Mouse (Mus musculus): ENCODE results near the gene Rflnb.

The Rflnb gene

DNA sequence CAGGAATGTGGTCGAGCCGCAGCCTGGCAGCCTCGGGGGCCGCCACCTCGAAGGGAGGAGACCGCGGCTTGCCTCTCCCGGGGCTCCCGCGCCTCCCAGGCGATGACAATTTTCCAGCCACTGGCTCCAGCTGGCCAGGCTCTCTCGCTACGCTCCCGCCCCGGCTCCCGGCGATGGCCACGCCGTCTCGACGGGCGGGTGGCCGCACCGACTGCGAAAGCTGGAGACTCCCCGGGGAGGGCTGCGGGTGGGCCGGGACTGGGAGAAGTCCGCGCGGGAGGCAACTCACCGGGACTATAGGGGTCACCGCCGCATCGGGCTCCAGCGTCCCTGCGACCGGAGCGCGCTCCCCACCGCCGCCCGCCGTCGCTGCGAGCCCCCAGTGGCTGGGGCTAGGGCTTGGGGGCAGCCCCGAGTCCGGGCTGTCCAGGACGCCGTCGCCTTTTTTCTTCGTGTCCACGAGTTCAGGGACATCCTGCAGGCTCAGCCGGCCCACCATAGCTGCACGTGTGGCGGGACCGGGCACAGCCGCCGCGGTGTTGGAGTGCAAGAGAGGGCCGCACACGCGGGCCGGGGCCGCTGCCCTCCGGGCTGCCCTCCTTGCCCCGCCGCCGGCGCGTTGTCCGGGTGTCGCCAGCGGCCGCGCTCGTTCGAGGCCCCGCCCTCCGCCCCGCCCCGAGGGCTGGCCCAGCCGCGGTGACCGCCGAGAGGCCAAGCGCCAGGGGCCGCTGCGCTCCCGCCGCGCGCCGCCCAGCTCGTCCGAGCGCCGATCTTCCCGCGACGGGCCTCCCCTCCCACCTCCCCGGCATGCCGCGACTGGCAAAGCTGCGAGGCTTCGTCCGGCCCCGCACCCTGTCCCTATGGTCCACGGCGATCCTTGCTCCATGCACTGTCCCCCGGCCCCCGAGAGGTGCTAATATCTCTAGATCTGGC is at the start of gene Rflnb:
Rflnb (minus strand) TSS at position 644 of the 933 bp plus-strand sequence.
- DNase-seq (ENCODE audit: low read depth), result peak; percentile 62

DNA sequence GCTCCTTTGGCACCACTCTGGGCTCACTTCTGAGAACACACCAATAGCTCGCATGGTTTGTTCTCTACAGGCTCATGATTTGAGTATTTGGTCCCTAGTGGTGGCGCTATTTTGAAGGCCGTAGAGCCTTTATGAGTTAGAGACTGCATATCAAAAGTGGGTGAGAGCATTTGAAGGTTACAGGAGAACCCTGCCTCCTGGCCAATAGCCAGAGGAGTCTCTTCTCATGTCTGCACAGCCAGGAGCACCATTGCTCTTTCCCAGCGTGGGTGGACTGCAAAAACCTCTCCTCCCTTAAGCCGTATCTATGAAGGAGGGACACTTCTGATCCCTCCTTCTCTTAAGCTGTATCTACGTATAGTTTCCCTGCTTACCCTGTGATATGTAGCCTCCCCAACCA is 49.8 kb upstream of the Rflnb start:
- DNase-seq (ENCODE audit: low read depth), result no peak

DNA sequence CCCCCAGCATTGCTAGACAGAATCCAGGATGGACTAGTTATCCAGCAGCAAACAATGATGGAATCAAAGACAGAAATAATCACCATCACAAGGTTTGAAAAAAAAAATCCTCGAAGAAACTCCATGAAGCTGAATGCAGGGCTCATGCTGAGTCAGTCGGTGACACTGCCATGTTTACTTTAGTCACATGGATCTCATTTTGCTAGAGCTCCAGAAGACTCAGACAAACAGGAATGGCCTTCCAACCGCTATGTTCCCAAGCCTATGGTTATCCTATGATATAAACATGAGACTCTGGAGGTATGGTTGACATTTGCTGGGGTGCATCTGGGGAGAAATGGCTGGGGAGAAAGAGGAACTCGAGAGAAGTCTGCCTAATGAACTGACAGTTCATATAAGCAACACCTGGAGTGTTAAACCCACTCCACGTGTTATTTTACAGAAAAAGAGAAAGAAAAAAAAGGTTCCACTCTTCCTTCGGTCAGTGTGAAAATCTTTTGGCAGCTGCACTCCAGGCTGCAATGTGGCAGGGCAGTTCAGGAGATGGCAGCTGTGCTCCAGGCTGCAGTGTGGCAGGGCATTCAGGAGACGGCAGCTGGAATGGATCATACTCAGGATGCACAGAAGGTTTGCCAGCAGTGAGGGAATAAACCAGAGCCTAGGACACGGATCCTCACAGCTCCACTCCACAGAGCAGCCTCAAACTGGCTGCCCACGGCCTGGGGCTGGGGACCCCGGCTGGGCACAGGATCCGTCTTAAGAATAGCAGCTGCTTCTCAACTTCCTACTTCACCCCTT is 46.9 kb upstream of the Rflnb start:
- DNase-seq (ENCODE audit: low read depth), result no peak

DNA sequence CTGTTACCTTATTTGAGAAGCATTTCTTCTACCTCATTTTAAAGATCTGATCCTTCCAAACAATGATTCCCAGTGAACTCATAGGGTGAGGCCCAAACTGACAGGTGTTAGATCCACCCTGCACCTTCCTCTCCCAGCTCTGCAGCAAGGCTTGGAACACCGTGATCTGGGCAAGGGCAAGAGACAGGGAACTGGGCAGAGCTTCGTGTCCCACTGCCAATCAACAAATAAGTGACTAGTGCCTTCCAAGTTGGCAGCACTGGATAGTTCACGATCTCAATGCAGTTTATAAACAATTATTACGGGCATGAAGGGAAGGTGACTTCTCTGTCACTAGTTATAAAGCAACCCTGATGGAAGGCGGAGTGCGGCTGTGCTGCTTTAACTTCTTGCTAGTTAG is 42.2 kb upstream of the Rflnb start:
- DNase-seq (ENCODE audit: low read depth), result no peak

DNA sequence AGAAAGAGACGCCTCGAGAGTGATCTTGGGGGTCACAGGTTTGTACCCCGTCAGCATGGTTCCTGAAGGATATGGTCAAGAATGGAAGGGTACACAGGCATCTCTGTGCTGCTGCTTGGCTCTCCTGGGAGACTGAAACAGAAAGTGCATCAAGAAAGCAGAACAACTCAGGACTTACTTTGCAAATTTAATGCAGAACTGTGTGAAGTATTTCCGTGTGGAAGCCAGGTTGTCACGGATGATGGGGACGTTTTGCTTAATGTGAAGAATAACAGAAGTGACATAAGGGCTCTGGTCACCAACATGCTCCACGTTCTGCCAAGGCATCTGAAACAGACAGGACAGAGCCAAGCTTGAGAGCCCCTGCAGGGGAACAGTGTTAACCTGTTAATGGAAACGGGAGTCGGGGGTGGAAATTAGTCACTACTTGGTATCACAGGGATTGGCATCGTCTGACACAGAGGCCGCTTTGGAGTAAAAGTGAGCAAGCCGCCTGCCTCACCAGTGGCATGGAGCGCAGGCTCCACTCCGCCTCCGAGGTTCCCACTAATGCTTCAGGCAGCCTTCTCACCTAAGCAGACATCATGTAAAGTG is 39.1 kb upstream of the Rflnb start:
- DNase-seq (ENCODE audit: low read depth), result no peak

DNA sequence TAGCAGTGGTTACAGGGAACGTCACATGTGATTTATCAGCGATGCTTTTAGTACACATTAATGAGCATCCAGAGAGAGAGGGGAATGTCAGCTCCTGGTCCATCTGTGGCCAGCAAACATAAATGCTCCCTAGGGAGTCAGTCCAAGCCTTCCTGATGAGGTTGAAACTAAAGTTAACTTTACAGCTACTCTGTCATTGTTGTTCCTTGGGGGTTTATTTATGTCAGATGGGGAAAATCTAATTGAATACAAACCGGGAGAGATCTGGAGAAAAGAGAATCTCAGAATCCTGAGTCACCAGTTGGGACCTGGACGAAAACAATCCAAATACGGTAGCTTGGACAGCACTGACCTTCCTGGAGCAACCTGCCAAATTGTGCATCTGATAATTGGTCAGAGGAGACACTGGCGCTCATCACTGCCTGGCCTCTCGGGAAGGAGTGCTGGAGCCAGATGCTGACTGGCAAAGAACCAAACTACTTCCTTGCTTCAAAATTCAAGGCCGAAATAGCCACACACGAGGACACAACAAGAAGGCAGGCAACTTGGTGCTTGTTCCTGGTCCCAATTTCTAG is 38.0 kb upstream of the Rflnb start:
- no peak for DNase-seq (ENCODE audit: low read depth)

DNA sequence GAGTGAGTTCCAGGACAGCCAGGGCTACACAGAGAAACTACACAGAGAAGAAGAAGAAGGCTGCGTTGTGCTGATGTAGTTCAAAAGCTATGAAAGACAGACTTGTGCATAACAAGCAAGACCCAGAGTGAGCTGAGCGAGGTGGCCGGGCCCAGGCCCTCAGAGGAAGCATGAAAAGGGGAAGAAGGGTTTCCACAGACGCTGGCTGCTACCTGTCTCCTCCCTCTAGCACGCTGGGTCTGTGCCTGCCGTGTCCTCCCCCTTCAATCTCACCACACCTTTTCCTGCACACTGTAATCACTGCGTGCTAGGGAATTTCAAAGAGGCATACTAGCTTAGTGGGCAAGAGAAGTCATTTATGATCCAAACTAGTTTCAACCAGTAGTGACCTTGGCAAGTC is 36.8 kb upstream of the Rflnb start:
- no peak for DNase-seq (ENCODE audit: low read depth)

DNA sequence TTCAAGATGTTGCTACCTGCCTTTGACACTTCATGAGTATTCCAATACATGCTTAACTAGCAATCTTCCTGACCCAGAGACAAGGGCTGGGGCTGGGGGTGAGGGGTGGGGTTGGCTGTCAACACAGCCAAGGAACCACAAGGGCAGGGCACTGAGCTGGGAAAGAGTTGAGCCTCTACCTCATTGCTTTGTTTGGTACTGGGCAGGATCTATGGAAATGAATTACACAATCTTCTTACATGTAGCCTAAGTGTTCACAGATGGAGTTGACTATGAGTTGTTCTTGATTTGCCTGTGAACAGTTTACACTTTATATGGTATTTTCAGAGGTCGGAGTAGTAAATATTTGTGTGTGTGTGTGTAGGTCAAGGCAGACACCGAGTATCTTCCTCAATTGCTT is 33.3 kb upstream of the Rflnb start:
- DNase-seq (ENCODE audit: low read depth), result no peak

DNA sequence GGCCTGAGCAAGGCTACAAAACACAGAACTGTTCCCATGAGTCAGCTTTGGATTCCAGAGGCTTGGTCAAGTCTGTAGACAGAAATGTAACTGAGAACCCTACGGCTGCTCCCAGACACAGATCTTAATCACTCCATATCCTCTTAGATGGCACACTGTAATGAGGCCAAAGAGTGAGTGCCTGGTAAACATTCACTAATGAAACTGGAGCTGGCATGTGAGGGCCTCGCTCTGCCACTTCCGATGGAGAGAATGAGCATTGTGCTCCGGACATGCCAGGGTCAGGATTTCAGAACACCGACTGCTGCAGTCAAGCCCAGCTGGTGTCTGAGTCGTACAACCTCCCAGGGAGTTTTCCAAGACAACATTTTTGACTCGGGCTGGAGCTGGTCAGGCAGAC is 32.4 kb upstream of the Rflnb start:
- DNase-seq (ENCODE audit: low read depth), result no peak

DNA sequence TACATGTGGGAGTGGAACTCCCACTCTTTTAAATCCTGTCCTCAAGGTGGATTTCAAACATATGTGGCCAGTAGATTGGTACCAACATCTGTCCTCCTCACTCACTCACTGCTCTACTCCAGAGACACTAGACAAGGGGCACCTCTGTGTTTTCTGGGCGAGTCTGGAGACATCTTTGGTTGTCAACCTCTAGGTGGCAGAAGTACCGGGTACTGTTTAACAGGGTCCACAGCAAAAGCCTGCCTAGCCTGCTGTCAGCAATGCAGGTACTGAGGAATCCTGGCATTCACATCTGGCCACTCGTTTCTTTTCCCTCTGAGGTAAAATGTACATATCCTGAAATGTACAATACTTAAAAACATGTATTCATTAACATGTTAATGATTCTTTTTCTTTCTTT is 28.9 kb upstream of the Rflnb start:
- DNase-seq (ENCODE audit: low read depth), result no peak

DNA sequence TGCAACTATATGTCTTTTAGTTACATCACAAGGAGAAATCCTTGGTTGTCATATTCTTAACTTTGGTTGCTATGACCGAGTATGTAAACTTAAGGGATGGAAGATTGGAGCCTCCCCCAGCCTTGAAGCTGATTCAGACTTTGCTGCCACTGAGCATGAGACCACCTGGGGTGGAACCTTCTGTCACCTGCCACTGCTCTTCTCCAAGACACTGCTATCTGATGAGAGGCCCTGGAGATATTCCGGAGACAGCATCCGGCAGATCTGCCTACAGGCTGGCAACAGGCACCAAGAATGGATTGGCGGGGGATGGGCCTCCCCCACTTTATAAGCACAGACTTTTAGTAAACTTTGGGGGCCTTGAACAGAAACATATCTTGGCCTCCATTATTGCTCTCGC is 24.9 kb upstream of the Rflnb start:
- DNase-seq (ENCODE audit: low read depth), result no peak

DNA sequence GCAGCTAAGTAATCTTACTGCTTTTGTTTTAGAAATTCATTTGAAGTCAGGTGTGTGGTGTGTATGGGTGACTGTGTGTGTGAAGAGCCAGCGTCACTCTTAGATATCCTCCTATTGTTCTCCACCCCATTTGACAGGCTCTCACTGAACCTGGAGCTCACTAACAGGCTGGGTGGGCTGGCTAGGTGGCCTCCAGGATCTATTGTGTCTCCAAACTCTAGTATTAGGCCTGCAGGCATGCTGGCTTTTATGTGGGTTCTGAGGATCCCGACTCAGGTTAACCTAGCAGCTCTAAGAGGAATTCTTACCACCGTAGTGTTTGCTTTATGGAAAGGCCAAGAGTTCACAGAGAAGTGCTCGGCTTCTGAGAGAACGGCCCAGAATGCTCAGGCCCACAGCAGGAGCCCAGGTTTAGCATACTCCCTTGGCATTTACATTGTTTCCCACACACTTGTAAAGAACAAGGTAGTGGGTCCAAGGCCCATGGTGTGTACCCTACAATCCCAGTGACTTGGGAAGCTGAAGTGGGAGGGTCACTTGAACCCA is 23.5 kb upstream of the Rflnb start:
- no peak for DNase-seq (ENCODE audit: low read depth)

DNA sequence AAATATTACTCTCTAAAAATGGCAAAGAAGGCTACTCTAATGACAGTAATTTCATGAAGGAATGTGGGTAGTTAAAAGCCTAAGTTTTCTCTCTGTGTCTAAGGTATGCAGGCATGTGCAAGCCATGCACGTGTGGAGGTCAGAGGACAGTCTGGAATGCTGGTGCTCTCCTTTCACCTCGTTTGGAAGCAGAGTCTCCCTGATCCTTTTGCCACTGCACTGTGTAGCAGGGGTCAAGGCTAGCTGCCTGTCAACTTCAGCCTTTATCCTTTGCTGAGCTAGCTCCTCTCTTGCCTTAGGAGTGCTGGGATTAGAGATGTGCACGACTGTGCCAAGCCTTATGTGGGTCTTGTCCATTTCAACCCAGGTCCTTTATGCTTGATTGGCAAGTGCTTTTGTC is 22.9 kb upstream of the Rflnb start:
- no peak for DNase-seq (ENCODE audit: low read depth)

DNA sequence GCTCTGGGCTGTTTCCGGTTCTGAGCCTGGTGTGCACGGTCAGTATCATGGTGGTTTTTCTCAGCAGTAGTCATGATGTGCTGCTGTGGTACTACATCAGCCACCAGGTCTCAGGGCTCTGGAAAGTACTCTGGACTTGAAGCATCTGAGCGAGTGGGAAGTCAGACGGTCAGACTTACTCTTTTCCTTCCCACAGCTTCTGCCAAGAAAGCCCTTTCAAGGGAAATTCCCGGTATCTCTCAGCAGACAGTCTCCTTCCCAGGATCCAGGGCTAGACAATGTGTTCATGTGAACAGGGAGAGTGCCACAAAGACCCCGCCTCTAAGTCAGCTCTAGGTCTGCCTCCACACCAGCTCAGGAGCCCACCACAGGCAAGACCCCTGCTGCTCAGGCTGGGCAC is 17.8 kb upstream of the Rflnb start:
- no peak for DNase-seq (ENCODE audit: low read depth)

DNA sequence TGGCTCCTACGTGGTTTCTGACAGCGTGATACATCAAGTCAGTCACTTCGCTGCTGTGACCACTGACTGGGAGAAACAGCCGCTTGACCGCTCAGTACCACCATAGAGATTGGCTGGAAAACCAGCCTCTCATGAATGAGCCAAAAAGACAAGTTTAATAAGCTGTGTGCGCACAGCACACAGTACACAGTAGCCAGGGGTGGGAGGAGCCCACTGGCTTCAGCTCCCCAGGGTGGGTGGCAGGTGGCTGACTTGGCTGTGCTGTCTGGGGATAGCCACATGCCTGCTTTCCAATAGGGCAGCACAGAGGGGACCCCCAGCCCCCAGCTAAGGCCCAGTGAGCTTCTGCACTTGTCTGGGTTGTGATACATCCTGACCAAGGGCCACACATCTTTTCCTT is 16.9 kb upstream of the Rflnb start:
- no peak for DNase-seq (ENCODE audit: low read depth)

DNA sequence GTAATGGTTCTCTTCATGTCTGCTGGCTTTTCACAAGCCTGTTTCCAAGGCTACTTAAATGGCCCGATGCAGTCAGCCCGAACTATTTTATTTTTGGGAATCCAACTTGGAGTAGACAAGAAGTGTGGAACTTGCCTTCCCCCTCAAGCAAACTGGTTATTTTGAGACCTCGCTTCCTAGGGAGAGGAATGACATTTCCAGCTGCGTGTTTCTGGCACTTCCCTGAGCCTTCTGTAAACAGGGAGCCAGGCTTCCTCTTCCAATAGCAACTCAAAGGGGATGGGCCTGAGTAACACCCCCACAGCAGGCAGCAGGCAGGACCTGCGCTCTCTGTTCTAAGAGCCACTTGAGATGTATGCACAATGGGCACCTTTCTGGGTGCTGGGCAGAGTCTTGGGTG is 15.3 kb upstream of the Rflnb start:
- DNase-seq (ENCODE audit: low read depth), result no peak

DNA sequence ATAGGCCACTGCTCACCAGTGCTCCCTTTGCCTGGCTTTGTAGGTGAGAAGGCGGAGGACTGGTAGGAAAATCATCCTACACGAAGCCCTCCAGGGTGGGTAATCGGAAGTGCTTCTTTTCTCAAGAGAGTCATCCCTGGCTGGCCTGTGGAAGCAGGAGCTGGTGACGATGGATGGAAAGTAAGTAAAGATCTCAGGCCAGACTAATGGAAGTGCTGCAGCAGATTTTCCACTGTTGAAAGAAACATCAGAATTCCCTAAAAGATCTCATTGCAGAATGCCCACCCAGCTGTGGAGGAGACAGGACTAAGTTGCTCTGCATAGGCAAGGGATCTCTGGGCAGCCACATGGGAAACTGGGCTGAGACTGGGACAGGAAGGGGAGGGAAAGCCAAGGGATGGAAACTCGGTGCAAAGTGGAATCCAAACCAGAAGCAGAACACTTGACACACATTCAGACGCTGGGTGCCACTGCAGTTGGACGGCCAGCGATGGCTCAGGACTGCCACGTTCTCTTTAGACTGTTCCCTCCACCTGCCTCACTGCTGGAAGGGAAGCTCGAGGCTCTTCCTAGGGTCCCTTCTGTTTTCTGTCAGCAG is 14.6 kb upstream of the Rflnb start:
- no peak for DNase-seq (ENCODE audit: low read depth)

DNA sequence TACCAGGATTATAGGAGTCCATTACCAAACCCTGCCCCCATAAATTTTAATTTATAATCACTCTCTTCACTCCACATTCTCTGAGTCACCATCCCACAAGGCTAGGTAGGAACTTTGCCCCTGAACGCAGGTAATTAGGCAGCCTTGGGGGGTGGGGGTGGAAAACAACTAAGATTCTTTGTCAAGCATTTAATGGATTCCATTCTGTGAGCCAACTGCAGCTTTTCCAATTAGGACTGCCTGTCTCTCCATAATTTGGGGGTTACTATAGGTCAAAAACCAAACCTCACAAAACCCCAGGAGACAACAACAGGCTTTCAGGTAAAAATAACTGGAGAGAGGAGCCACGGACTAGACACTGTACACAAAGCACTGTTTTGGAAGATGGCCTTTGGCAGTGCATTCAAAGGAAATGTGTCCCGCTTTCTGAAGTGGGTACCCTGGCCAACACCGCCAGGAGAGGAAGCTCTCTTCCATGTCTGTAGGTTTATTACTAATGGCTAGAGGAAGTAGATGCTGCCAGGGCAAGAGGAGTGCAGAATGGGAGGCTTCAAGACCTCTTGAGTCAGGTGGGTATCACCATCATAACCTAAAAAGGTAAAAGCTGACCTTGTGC is 13.3 kb upstream of the Rflnb start:
- no peak for DNase-seq (ENCODE audit: low read depth)

DNA sequence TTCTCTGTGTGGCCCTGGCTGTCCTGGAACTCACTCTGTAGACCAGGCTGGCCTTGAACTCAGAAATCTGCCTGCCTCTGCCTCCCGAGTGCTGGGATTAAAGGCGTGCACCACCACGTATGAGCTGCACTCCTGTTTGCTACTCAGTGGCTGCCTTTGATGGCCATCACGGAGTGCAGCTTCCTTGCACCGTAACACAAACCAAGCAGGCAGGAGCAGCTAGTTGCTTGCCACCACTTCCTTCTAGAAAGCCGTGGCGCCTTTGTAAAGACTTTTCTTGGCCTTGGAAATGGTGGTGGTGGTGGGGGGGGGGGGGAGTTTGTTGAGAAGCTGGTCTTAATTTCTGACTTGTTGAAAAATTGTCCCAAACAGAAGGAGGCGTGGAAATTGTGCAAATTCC is 12.5 kb upstream of the Rflnb start:
- DNase-seq (ENCODE audit: low read depth), result no peak

DNA sequence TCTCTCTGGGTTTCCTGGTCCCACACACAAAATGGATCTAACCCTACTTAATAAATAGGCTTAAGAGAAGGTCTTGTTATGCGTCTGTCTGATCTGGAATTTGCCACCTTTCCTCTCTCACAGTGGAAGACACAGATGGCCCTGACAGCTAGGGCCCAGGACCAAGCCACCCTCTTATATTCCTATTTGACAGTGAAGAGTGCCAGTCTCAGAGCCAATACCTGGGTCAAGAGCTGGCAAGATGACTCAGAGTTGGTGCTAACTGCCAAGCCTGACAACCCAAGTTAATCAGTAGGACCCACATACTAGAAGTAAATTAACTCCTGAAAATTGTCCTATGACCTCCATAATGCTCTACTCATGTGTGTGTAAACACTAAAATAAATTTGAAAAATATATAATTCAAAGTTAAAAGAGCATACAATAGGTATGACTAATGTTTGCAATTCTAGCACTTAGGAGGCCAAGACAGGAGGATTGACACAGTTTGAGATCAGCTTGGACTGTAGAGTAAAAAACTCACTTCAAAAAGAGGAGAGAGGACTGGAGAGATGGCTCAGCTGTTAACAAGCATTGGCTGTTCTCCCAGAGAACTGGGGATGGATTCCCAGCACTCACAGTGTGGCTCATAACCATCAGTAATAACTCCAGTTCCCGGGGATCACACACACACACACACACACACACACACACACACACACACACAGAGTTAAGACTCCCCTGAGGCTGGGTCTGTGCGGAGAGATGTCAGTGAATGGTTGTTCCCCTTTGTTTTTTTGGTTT is 11.9 kb upstream of the Rflnb start:
- no peak for DNase-seq (ENCODE audit: low read depth)
